Mouse (Mus musculus) mouse trophoblast stem cell (cell line): ENCODE data around the gene Homer2.

Source experiments
- in situ Hi-C, 2 experiments: fragments of 300-500 bp; cut with MseI, MboI; formaldehyde crosslinking; loops; 2 replicates in 1 of 2; 3 replicates in 1 of 2; pipeline ENCODE4 v1.15.1; 2025

Homer2 gene

DNA sequence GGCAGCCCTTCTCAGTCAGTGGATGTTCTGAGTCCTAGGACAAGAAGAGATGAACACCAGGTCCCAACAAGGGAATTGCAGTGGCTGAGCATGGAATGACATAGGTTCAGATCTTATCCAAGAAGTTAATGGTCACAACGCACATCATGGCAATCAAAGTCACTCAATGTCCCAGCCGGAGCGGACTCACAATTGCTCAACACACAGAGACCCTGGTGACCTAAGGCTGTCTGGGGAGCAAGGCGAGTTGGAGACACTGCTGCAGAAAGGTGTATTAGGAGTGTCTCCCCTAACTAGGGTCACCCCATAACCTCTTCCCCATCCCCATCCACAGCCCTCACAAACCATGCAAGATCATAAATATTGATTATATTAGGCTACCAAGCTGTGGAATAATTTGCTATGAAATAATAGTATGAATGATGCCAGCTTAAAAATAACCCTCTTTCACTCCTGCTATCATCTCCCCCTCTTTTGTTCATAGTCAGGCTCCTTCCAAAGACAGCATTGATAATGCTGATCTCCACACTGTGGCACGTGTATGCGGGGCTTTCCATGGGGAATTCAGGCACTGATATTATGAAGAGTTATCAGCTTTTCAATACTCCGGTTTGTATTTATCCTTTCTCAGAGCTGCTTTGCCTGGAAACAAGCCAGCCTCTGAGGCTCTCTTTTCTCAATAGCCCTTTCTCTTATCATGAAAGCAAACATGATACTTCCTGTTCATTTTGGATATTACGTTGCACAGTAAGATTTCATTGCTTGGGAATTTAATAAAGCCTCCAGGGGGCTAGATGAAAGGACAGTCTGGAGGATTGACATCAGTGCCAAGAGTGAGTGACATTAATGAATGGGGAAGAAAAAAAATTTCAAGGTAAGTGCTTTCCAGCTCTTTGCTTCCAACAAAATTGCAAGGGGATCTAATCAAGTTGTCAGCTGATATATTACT, 147.0 kb downstream of the Homer2 start:
- in situ Hi-C loops = no loop called here

DNA sequence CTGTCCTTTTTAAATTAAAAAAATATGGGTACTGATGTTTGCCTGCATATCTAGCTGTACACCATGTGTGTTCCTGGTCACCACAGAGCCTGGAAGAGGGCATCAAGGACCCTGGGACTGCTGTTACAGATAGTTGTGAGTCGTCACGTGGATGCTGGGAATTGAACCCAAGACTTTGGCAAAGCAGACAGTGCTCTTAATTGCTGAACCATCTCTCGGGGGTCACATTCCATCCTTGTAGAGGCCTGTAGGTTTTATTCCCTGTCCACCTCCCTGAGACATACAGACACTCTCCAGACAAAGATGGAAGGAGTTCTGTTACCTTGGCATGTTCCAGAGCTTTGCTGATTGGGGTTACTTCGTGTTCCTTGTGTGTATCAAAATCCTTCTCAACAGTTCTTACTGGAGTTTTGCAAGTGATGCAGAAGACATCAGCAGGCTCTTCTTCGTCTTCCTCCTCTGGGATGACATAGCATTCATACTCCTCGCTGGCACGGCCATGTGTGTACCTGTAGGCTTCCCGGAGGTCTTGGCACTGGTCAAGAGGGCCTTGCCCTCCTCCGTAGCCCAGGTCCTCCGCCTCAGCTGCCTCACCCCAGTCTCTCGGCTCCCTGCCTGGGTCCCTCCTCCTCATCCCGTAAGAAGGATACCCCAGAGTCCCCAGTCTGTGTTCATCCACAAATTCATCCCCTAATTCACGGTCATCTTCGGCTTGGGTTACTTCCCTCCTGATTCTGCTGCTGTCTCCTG, 147.9 kb downstream of the Homer2 start:
- in situ Hi-C loops = no loop called here

DNA sequence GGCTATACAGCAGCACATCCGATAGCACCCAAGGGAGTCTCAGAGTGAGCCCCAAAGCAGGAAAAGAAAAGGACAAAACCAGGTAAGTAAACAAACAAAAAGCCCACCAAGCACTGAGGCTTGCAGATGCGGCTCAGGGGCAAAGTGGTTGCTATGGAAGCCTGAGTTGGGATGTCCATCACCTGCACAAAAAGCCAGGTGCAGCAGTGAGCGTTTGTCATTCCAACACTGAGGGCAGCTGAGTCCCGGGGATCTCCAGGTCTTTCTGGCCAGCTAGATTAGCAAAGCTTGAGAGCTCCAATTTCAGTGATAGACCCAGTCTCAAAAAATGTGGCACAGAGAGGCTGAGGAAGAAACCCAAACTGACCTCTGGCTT, 149.4 kb downstream of the Homer2 start:
- in situ Hi-C loops = no loop called here

DNA sequence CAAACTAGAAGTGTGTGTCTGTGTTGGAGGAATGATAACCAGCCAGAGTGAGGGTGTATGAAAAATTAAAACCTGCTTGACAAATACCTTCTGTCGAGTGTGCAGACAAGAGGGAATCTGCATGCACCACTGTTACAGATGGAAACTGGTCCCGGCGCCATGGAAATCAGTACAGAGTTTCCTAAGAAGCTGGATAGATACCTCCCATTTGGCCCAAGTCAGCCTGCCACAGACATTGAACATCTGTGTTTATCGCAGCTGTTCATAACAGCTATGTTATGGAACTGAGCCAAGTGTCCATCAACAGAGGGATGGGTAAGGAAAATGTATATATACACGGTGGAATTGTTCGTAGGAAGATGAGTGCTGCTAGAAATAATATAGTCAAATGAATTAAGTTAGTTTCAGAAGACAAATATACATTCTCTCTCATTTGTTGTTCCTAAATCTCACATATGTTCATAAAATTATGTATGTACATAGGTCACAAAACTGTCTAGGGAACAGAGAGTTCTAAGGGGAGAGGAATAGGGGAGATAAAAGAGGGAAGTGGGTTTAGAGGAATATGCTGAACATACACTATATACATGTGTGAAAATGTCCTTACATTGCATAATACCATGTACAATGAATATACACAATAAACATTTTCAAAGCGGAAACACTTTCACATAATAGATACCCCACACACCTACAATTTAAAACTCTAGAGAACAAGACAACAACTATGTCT, 149.9 kb downstream of the Homer2 start:
- in situ Hi-C loops = no loop called here

DNA sequence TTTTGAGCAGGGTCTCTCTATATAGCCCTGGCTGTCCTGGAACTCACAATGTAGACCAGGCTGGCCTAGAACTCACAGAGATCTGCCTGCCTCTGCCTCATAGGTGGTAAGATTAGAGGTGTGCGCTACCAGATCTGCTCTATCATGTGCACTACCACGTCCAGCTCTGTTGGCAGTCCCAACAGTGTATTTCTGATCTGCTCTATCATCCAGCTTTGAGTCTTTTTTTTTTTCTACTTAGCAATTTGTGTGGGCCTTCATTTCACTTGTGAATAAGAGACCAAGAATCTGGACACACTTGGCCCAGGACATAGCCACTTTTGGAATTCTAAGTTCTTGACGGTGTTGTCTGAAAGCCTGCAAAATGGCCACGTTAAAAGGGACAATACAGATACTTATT, 150.5 kb downstream of the Homer2 start:
- in situ Hi-C loops = no loop called here

DNA sequence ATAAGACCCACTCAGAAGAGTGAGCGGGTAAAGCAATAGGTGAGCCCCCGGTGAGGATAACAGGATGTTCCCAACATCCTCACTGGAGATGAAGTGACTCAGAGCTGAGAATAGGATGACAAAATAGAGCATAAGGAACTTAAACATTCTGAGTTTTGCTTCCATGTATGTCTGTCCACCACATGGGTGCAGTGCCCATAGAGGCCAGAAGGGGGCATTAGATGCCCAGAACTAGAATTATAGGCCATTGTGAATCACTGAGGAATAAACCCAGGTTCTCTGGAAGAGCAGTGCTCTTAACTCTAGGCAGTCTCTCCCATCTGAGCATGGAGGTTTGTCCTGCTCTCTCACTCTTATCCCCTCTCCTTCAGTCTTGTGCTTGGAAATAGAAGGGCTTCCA, 153.0 kb downstream of the Homer2 start:
- in situ Hi-C loops = no loop called here

DNA sequence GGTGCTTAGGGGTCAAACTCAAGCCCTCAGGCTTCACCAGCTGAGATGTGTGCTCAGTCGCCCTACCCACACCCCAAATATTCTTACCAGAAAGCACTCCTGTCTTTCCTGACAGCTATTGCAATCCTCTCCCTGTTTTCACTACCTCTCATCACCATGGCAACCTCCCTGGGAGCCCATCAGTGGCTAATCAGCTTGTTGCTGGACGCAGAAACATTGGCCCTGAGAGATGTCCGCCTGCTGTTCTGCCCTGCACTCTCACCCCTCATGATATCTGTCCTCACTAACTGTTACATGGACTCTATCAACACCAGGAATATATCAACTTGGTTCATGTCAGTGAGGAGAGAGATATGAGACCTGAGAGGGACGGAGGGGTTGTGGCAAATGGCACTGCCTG, 153.7 kb downstream of the Homer2 start:
- in situ Hi-C loops = no loop called here
